Mouse (Mus musculus) liver, postnatal 0 days (tissue): ENCODE measurements around the gene Rgs11.

Experiments
- CTCF ChIP-seq: sonication (generic); IDR thresholded peaks from 2 replicates; pipeline ENCODE4 v1.5.1; 2016; ENCODE audit warnings: antibody characterized with exemption, low read depth
- EP300 ChIP-seq: IDR thresholded peaks from 2 replicates; pipeline ENCODE4 v1.6.1; 2016; ENCODE audit warnings: antibody characterized with exemption, low read depth, mild to moderate bottlenecking

- TF ChIP-seq EP300 = no peak
- no peak for TF ChIP-seq CTCF
Observed at GRCm38 (mm10) chr17:26202737-26203136, at the start of gene Rgs11.
